Mouse (Mus musculus): Measurements from ENCODE around the gene Abcb7. TPM values are rescaled to one million over a fixed set of nuclear protein-coding genes. Genes with fewer than 3 reads are reported as not detected.
A peak's percentile ranks its signal among the peaks of the same experiment; 100 is the strongest.

Abcb7 gene
- total RNA-seq (2022) = 10 to 100 TPM; 26.2 to 35.7 (median 30.8) TPM

GRCm38 (mm10) chrX:104413183-104413983 lies at the start of gene Abcb7:
TSS of gene Abcb7 (minus strand) at chrX:104413856.
- peak; percentile 74 for DNase-seq

GRCm38 (mm10) chrX:104461755-104462154 lies 48.1 kb upstream of the Abcb7 start:
- DNase-seq = peak; percentile 7

GRCm38 (mm10) chrX:104452433-104452832 lies 38.8 kb upstream of the Abcb7 start:
- no peak for DNase-seq

- DNase-seq = no peak
These were observed 19.8 kb upstream of the Abcb7 start for GRCm38 (mm10) chrX:104433456-104433855.

GRCm38 (mm10) chrX:104428108-104428507 lies 14.5 kb upstream of the Abcb7 start:
- no peak for DNase-seq

- no peak for DNase-seq
These were observed 339 bp upstream of the Abcb7 start for GRCm38 (mm10) chrX:104413995-104414394.

GRCm38 (mm10) chrX:104408137-104408536 lies 5.5 kb downstream of the Abcb7 start:
- no peak for DNase-seq

- DNase-seq = peak; percentile 11
These were observed 11.2 kb downstream of the Abcb7 start for GRCm38 (mm10) chrX:104402463-104402862.

GRCm38 (mm10) chrX:104401134-104401533 lies 12.5 kb downstream of the Abcb7 start:
- DNase-seq = no peak

- DNase-seq = no peak
These were observed 16.1 kb downstream of the Abcb7 start for GRCm38 (mm10) chrX:104397526-104397925.

- no peak for DNase-seq
These were observed 54.0 kb downstream of the Abcb7 start for GRCm38 (mm10) chrX:104359686-104360085.

- no peak for DNase-seq
These were observed 57.8 kb downstream of the Abcb7 start for GRCm38 (mm10) chrX:104355842-104356241.

- DNase-seq = peak; percentile 5
These were observed 65.5 kb downstream of the Abcb7 start for GRCm38 (mm10) chrX:104348146-104348545.

- no peak for DNase-seq
These were observed 121.9 kb downstream of the Abcb7 start for GRCm38 (mm10) chrX:104291721-104292120.

- DNase-seq = no peak
These were observed 133.8 kb downstream of the Abcb7 start for GRCm38 (mm10) chrX:104279828-104280227.

- DNase-seq = no peak
These were observed 149.3 kb downstream of the Abcb7 start for GRCm38 (mm10) chrX:104264371-104264770.

- no peak for DNase-seq
These were observed 151.2 kb downstream of the Abcb7 start for GRCm38 (mm10) chrX:104262468-104262867.

GRCm38 (mm10) chrX:104256561-104256960 lies 157.1 kb downstream of the Abcb7 start:
- DNase-seq = no peak

Other genes starting within 250 kb of the Abcb7 start
- gene Nexmif, start 212.7 kb downstream of the Abcb7 start, total RNA-seq (2022) = 10 to 100 TPM; 12.0 to 16.8 (median 13.1) TPM
- gene Uprt, start 69.0 kb upstream of the Abcb7 start, total RNA-seq (2022) = 10 to 100 TPM; 17.7 to 19.7 (median 18.7) TPM